Mouse (Mus musculus) myocyte (in vitro differentiated cells): ENCODE measurements around the gene Chek1.

Experiments
- E2F4 ChIP-seq: IDR thresholded peaks from one replicate; pipeline ENCODE4 v1.6.1; 2011; ENCODE audit warnings: mild to moderate bottlenecking, control low read depth, moderate library complexity; ENCODE audit not compliant: insufficient read depth
- MYOD1 ChIP-seq, 3 experiments: IDR thresholded peaks; one replicate each; pipeline ENCODE4 v1.6.1; 2011; ENCODE audit warnings: control low read depth in 2 of 3, low read depth in 2 of 3, mild to moderate bottlenecking in 2 of 3, moderate library complexity in 1 of 3; ENCODE audit not compliant: insufficient read length in 2 of 3, control insufficient read depth in 1 of 3

DNA sequence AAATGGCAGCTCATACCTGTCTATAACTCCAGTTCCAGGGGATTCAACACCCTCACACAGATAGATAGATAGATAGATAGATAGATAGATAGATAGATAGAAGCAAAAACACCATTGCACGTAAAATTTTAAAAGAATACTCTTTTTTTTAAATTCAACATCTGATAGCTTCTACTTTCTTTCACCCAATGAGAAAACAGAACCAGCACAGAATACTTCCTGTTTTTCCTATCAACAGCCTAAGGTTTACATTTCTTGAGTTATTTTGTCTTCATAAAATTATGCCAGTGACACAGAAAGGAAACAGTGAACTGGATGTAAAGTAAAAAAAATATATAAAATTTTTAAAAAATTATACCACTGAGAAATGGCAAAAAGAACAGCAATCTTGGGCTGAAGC lies 37.5 kb upstream of the Chek1 start:
- TF ChIP-seq MYOD1 (IDR thresholded peaks at IDR 0.05; ENCODE audit: control insufficient read depth in 1 of 3, insufficient read length in 2 of 3, low read depth in 2 of 3) (no peak), E2F4 (no peak)
